Mouse (Mus musculus): ENCODE measurements around the gene Creb1.
"Not testable (repeated sequence)": the region's sequence is repeated elsewhere in the genome, so short reads cannot be mapped to it uniquely, and the experiment has no call there.

Creb1 gene

GRCm38 (mm10) chr1:64538837-64539367, 6.5 kb downstream of the Creb1 start:
- no peak for DNase-seq (ENCODE audit: low spot score in 2 of 2)

GRCm38 (mm10) chr1:64543750-64544149, 11.3 kb downstream of the Creb1 start:
- no peak for DNase-seq (ENCODE audit: low spot score in 2 of 2)

DNA sequence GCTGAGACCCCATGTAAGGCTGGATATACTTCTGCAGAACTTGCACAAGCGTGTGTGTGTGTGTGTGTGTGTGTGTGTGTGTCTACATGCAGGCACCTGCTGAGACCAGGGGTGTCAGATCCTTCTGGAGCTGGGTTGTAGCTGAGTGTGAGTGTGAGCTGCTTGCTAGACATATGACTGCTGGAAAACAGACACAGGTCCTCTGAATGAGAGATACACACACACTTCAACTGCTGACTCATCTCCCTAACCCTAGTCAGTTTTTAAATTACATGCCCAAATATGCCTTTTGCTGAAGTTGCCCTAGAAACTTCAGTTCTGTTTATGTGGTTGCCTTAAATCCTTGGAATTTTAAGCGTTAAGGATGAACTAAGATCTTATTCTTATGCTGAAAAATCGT, 13.6 kb downstream of the Creb1 start:
- no peak for DNase-seq (ENCODE audit: low spot score in 2 of 2)

- DNase-seq (ENCODE audit: low spot score in 2 of 2): no peak
These were observed 16.9 kb downstream of the Creb1 start for GRCm38 (mm10) chr1:64549380-64549779.

GRCm38 (mm10) chr1:64551908-64552307, 19.5 kb downstream of the Creb1 start:
- no peak for DNase-seq (ENCODE audit: low spot score in 2 of 2)

- DNase-seq (ENCODE audit: low spot score in 2 of 2): no peak
These were observed 27.7 kb downstream of the Creb1 start for GRCm38 (mm10) chr1:64560105-64560504.

GRCm38 (mm10) chr1:64568206-64568605, 35.8 kb downstream of the Creb1 start:
- DNase-seq (ENCODE audit: low spot score in 2 of 2): no peak

- DNase-seq (ENCODE audit: low spot score in 2 of 2): no peak
These were observed 43.6 kb downstream of the Creb1 start for GRCm38 (mm10) chr1:64576022-64576421.

DNA sequence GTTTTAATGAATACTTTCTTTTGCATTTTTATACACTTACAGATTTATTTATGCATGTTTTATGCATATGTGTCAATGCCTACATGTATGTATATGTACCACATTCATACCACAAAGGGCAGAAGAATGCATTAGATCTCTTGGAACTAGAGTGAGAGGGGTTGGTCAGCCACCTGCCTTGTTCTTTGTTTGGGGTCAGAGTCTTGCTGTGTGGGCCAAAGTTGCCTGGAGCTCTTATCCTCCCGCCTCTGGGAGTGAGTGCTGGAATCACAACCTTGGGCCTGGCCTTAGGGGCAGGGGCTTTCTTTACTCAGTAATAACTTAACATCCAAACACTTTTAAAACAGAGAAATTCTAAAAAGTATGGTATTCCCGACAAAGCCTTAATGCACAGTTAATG, 44.3 kb downstream of the Creb1 start:
- DNase-seq (ENCODE audit: low spot score in 2 of 2): no peak

DNA sequence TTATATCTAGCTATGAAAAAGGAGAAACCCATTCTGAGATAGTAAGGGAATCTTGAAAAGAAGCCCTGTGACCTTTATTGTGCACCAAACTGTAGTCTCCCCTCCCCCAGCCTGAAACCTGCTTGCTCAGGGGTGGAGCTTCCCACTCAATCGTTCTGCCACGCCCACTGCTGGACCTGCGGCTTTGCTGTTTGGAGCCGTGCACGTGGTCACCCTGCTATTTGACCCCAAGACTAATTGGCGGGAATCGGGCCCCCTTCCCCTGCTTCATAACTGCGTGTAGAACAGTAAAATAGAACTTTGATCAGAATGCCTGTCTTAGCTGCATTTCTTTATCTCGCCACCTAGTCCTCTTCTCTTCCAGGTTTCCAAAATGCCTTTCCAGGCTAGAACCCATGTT, 45.5 kb downstream of the Creb1 start:
- DNase-seq (ENCODE audit: low spot score in 2 of 2): not testable (repeated sequence)

GRCm38 (mm10) chr1:64578801-64579200, 46.4 kb downstream of the Creb1 start:
- no peak for DNase-seq (ENCODE audit: low spot score in 2 of 2)

DNA sequence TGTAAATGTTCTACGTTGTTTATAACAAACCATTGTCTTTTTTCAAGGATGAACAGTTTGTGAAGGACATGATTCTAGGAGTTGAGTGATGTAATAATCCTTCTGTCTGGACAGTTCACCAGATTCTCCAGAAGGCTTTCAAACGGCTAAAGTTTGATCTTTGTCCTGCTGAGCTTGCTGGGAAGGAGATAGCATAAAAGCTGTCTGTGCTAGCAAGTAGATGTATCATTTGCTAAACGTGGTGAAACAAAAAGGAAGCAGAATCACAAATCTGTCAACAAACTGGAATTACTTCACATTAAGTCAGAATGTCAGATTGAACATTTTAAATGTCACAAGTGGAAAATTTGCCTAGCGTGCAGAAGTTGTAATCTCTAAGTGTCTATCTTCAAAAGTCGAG, 66.5 kb downstream of the Creb1 start:
- no peak for DNase-seq (ENCODE audit: low spot score in 2 of 2)

GRCm38 (mm10) chr1:64600413-64601077, 68.1 kb downstream of the Creb1 start:
- DNase-seq (ENCODE audit: low spot score in 2 of 2): no peak

DNA sequence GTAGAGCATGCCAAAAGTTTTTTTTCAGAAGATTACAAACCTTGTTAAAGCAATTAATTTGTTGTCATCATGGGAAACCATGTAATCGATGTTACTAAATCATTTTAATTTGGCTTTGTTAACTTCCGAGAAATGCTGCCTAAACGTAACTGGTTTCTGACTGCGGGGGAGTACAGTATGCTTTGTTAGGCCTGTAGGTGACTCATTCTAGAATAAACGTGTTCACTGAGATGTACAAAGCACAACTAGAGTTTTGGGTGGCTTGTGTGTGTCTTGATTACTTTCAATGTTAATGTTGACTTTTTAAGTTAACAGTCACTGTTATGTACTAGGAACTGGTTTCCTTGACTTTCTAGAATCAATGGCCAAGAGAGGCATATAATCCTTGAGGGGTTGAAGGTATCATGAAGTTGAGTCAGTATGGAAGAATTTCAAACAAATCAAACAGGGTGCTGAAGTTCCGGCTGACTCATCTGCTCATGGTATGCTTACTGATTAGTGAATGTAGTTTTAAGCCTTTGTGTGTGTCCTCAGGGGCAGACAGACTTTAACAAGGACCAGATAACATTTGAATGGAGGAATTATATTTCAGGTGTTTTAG, 68.9 kb downstream of the Creb1 start:
- DNase-seq (ENCODE audit: low spot score in 2 of 2): no peak

DNA sequence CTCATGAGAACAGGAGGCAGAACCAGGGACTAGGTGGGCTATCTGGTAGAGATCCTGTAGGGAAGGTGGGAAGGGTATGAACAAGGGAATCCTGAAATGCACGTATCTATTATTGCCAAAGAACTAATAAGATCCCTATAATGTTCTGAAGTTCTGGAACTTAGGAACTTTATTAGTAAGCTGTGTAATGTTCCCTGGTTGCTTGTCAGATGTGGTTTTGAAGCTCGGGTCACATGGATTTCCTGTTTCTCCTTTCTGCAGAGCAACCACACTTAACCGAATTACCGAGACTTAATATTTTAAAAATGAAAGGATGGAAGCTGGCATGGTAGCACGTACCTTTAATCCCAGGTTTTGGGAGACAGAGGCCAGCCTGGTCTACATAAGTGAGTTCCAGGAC, 70.9 kb downstream of the Creb1 start:
- DNase-seq (ENCODE audit: low spot score in 2 of 2): no peak

- DNase-seq (ENCODE audit: low spot score in 2 of 2): no peak
These were observed 76.7 kb downstream of the Creb1 start for GRCm38 (mm10) chr1:64609145-64609544.

DNA sequence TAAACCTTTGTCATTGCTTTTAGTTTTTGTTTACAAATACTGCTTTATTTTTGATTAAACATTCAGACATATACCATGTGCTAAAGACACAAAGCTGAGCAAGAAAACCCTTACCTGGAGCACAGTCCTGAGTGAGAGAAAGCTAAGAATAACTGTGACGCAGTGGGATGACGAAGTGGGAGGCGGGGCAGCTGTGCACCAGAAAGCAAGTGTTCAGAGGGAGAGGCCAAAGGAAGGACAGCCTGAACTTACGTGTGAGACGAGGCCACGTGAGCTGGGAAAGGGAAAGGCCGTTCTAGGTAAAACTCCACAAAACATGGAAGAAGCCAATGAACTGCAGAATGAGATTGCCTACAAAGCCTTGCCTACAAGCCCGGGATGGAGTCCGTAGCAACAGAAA, 77.5 kb downstream of the Creb1 start:
- DNase-seq (ENCODE audit: low spot score in 2 of 2): no peak

- DNase-seq (ENCODE audit: low spot score in 2 of 2): no peak
These were observed 81.9 kb downstream of the Creb1 start for GRCm38 (mm10) chr1:64614311-64614710.

DNA sequence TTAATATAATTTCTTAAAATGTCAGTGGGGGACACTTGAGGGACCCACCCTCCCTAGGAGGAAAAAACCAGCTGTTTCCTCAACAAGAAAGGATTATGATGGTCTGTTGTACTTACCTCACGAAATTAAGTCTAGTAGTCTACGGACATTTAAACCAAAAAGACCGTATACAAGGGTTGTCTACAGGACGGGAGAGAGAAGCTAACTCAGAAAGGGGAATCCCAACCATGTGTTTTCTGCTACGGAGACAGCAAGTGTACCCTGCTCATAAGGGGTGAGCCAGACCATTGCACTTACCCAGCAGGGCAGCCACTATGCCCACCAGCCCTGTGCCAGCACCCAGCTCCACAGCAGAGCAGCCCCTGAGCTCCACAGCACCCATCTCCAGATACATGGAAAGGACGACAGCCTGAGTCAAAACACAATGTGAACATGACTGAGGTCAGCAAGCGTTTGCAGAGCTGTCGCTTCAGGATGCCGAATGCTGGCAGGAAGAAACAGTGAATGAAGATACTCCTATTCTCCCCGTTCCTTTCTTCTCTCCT, 82.4 kb downstream of the Creb1 start:
- no peak for DNase-seq (ENCODE audit: low spot score in 2 of 2)

DNA sequence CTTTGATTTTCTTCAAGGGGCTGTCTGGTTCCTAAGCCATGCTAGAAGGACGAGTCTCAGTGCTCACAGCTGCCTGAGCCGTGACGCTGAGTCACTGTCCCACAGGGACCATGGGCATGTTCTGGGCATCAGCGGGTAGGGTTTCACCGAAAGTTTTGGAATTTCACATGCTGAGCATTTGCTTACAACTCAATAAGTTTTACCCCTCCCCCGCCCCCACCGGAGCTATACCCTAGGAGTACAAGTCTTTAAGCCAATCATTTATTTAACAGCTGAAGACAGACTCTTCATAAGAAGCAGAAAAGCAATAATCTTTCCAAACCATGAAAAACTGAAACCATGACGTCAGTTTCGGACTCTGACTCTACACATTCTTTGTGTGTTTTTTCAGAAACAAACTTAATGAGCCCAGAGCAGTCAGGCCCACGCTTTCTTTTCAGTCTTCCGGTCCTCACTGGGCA, 83.1 kb downstream of the Creb1 start:
- no peak for DNase-seq (ENCODE audit: low spot score in 2 of 2)

- DNase-seq (ENCODE audit: low spot score in 2 of 2): no peak
These were observed 83.6 kb downstream of the Creb1 start for GRCm38 (mm10) chr1:64616076-64616475.

DNA sequence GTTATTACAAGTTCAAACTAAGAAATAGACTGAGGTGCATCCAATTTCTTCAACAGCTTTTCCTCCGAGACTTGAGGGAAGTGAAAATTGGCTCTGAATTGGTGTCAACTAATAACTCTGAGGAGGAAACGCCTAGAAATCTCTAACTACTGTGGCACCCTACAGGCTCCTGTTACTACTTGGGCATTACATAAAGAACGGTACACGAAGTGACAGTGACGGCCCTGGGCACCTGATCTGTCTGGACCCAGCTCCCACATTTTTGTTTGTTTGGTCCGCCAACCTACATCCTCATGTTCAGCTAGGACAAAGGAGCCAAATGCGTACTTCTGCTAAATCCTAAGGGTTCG, 84.1 kb downstream of the Creb1 start:
- no peak for DNase-seq (ENCODE audit: low spot score in 2 of 2)

Data from spleen, postnatal 10 days (tissue).